Mouse (Mus musculus): ENCODE results near the gene Syn3.

DNA sequence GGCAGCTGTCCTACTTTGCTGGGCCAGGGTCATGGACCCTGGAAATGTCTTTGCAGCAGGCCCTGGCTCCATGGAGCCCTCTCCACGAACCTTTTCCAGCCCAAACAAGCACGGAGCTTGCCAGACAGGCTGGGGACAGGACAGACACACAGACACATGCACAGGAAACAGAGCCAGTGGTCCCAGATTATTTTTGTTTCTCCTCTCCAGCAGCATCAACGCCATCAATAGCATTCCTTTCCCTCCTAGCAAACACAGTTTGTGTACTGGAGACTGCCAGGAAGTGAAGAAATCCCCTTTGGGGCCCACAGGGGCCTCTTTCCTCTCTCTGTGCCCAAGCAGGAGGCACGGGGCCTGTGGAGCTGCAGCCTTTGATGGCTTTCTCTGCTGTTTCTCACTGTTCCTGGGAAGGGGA, 331.8 kb downstream of the Syn3 start:
- no peak for TF ChIP-seq CTCF (IDR thresholded peaks at IDR 0.05; ENCODE audit: extremely low read depth, insufficient read length, insufficient replicate concordance, low read depth, low read length)
- no peak for TF ChIP-seq POLR2A (IDR thresholded peaks at IDR 0.05; ENCODE audit: low read depth, low read length)

All from small intestine, adult 2 months (tissue).